Mouse (Mus musculus) kidney, postnatal 14 days (tissue): ENCODE measurements around the gene Acot7.

Experiments
- DNase-seq: peaks from one replicate; pipeline ENCODE4 v3.0.0; 2022; ENCODE audit warnings: mixed read lengths

Gene Acot7

GRCm38 (mm10) chr4:152151966-152152544, 25.9 kb upstream of the Acot7 start, which contains the start of gene Espn:
Gene Espn, minus strand, starts transcription at chr4:152152371.
- DNase-seq, result peak; percentile 79

- peak; percentile 87 for DNase-seq
Measured at GRCm38 (mm10) chr4:152153771-152154177, 24.2 kb upstream of the Acot7 start.

- DNase-seq, result no peak
Measured at GRCm38 (mm10) chr4:152155019-152155418, 22.9 kb upstream of the Acot7 start.

GRCm38 (mm10) chr4:152157779-152158584, 20.0 kb upstream of the Acot7 start:
- peak; percentile 49 for DNase-seq

GRCm38 (mm10) chr4:152158585-152159284, 19.2 kb upstream of the Acot7 start, which contains the start of gene Hes2:
Gene Hes2, plus strand, starts transcription at chr4:152158867.
- peak; percentile 55 for DNase-seq

GRCm38 (mm10) chr4:152159285-152159678, 18.7 kb upstream of the Acot7 start:
- DNase-seq, result peak; percentile 50

- peak; percentile 79 for DNase-seq
Measured at GRCm38 (mm10) chr4:152160748-152161147, 17.2 kb upstream of the Acot7 start.

- peak; percentile 61 for DNase-seq
Measured at GRCm38 (mm10) chr4:152161601-152162000, 16.3 kb upstream of the Acot7 start.

- no peak for DNase-seq
Measured at GRCm38 (mm10) chr4:152162748-152163147, 15.2 kb upstream of the Acot7 start.

GRCm38 (mm10) chr4:152165036-152165931, 12.7 kb upstream of the Acot7 start:
- DNase-seq, result peak; percentile 76

- DNase-seq, result no peak
Measured at GRCm38 (mm10) chr4:152168052-152168451, 9.9 kb upstream of the Acot7 start.

GRCm38 (mm10) chr4:152169103-152169502, 8.8 kb upstream of the Acot7 start:
- DNase-seq, result no peak

- DNase-seq, result no peak
Measured at GRCm38 (mm10) chr4:152170286-152170685, 7.6 kb upstream of the Acot7 start.

GRCm38 (mm10) chr4:152171543-152171942, 6.4 kb upstream of the Acot7 start:
- DNase-seq, result no peak

- DNase-seq, result peak; percentile 87
Measured at GRCm38 (mm10) chr4:152173041-152173440, 4.9 kb upstream of the Acot7 start.

- DNase-seq, result no peak
Measured at GRCm38 (mm10) chr4:152173956-152174355, 4.0 kb upstream of the Acot7 start.

- DNase-seq, result no peak
Measured at GRCm38 (mm10) chr4:152176638-152177037, 1.3 kb upstream of the Acot7 start.

GRCm38 (mm10) chr4:152177174-152177536, 779 bp upstream of the Acot7 start:
- no peak for DNase-seq

- DNase-seq, result peak; percentile 59
Measured at GRCm38 (mm10) chr4:152178344-152178864, 470 bp downstream of the Acot7 start.

- no peak for DNase-seq
Measured at GRCm38 (mm10) chr4:152178916-152179705, 1.2 kb downstream of the Acot7 start.

GRCm38 (mm10) chr4:152179946-152180660, 2.2 kb downstream of the Acot7 start:
- no peak for DNase-seq
